Mouse (Mus musculus): ENCODE measurements at regions not wholly inside any gene's neighbourhood (a gene's known extent, or its start where the extent isn't known, plus 50 kb on each side); places are given as distances from the start of the nearest gene placed in this dataset.

GRCm38 (mm10) chr13:115475861-115476260 lies 374.1 kb upstream of the Itga1 start:
- no peak for TF ChIP-seq CTCF (IDR thresholded peaks at IDR 0.05; ENCODE audit: low read depth, low read length)
- no peak for TF ChIP-seq POLR2A (IDR thresholded peaks at IDR 0.05; ENCODE audit: insufficient read depth, low read length)
- no peak for TF ChIP-seq EP300 (IDR thresholded peaks at IDR 0.05; ENCODE audit: insufficient read depth, low read depth, low read length)

All from ES-Bruce4 (cell line).